Mouse (Mus musculus): ENCODE data around the gene Tmc5.

DNA sequence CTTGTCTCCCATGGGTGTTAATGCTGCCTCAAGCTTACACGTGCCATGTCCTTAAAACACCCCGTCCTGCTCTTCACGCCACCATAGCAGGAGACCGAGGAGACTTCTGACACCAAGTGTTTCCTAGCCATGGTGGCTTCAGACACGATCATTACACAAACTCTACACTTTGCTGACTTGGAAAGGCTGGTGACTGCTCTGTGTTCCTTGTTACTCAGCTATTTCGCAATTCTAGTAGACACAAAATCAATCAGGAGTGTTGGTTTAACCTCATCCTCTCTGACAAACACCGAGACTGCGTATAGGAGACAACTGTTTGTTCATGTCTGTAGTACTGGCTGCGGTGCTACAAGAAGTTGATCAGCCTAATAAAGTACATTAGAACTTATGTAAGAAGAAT, 101.8 kb downstream of the Tmc5 start:
- TF ChIP-seq CHD2 (IDR thresholded peaks at IDR 0.05; ENCODE audit: low read depth, low read length) = no peak
- no peak for TF ChIP-seq HCFC1 (IDR thresholded peaks at IDR 0.05; ENCODE audit: borderline replicate concordance, insufficient read depth, low read length)
- no peak for TF ChIP-seq ZNF384 (IDR thresholded peaks at IDR 0.05; ENCODE audit: low read depth, low read length)
